Mouse (Mus musculus): ENCODE data around the gene Olfr223. TPM values are rescaled to one million over a fixed set of nuclear protein-coding genes. Genes with fewer than 3 reads are reported as not detected.

Olfr223 gene
- polyA plus RNA-seq (2015; fragmentation: Nextera tagmentation; extraction: Ambion mirVana), result not detected in 2 replicates

DNA sequence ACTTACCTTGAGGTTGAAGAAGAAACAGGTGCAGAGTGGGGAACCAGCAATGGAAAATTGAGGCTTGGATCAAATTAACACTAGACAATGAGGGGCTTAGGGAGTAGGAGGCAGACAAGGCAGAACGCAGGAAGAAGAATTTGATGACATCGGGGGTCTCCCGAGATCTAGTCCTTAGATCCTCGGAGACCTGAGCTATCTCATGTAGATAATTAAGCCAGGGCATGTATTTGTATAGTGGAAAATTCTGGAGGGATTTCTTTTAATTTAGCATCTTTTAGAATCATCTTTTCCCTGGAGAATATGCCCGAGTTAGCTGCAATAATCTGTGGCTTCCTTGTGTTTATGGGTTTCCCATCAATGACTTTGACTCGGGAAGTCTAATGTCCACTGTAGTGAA is at the start of gene Olfr223:
Gene Olfr223, minus strand, starts transcription at position 101 of the 400 bp plus-strand sequence.
- WGBS, result 84% methylated on average over 6 of the region's 6 CpGs
- no peaks in the 10 kb centered on the region for H3K9me3 ChIP-seq

DNA sequence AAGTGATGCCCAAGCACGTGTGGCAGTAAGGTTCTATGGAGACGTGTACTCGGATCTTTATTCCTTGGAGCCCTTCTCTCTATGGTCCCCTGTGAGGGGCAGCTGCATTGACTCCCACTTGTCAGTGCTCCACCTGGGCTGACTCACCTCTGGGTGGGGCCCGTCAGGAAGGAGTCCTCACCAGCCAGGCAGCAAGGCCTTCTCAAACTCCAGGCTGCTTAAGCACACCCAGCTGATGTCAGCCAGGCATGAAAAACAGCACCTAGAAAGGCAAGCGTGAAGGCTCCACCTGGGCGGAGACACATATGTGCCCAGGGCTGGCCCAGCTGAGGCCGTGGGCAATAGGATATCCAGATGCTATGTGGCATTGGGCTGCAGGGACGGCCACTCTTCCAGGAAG is 49.3 kb upstream of the Olfr223 start:
- no peak for ATAC-seq (replicated peaks)
- WGBS, result 95% methylated on average over 8 of the region's 8 CpGs

More for the DNA sequence above, at the start of gene Olfr223:
- no peak within 1 kb of the TSS for H3K4me3 ChIP-seq
- no peaks in the 10 kb centered on the region for H3K4me1 ChIP-seq
- H3K9ac ChIP-seq, result no peak within 1 kb of the TSS
- no peaks in the 10 kb centered on the region for H3K27me3 ChIP-seq (replicated peaks)
- H3K4me2 ChIP-seq, result no peak within 1 kb of the TSS
- H3K27ac ChIP-seq, result no peak within 1 kb of the TSS
- H3K36me3 ChIP-seq (replicated peaks), result no peaks in the 10 kb centered on the region
- no peak for ATAC-seq (replicated peaks)

GRCm38 (mm10) chr11:59641227-59641626 is 48.1 kb upstream of the Olfr223 start:
- no peaks in the 10 kb centered on the region for H3K27me3 ChIP-seq (replicated peaks)
- H3K9me3 ChIP-seq, result no peaks in the 10 kb centered on the region
- H3K4me3 ChIP-seq, result no peak overlapping the region
- H3K27ac ChIP-seq, result no peak overlapping the region
- H3K36me3 ChIP-seq (replicated peaks), result no peaks in the 10 kb centered on the region
- no peaks in the 10 kb centered on the region for H3K4me1 ChIP-seq
- no peak for ATAC-seq (replicated peaks)
- H3K4me2 ChIP-seq, result no peak overlapping the region
- H3K9ac ChIP-seq, result no peak overlapping the region
- WGBS, result 82% methylated on average over 5 of the region's 5 CpGs

More for the DNA sequence above, 49.3 kb upstream of the Olfr223 start:
- H3K36me3 ChIP-seq (replicated peaks), result no peaks in the 10 kb centered on the region
- no peak overlapping the region for H3K4me2 ChIP-seq
- H3K4me3 ChIP-seq, result no peak overlapping the region
- no peaks in the 10 kb centered on the region for H3K9me3 ChIP-seq
- H3K27me3 ChIP-seq (replicated peaks), result no peaks in the 10 kb centered on the region
- no peak overlapping the region for H3K9ac ChIP-seq
- no peak overlapping the region for H3K27ac ChIP-seq
- H3K4me1 ChIP-seq, result no peaks in the 10 kb centered on the region

DNA sequence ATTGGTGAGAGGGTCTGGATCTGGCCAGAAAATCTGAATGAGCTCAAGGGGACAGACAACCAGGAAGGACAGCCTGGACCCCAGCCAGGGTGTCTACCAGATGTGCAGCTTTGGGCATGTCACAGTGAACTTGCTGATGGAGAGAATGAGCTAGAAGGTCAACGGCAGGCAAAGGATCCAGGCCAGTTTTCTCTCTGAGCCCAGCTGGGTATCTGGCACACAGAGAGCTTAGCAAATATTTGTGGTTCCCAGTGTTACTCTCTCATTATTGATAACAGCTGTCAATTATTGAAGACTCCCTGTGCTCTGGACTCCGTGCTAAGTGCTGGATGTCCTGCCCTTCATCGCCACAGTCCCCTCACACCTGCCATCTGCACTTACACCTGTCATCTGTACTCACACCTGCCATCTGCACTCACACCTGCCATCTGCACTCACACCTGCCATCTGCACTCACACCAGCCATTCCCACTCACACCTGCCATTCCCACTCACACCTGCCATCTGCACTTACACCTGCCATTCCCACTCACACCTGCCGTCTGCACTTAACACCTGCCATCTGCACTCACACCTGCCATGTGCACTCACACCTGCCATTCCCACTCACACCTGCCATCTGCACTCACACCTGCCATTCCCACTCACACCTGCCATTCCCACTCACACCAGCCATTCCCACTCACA is 47.0 kb upstream of the Olfr223 start:
- ATAC-seq (replicated peaks), result no peak
- 88% methylated on average over 4 of the region's 4 CpGs for WGBS
- H3K27me3 ChIP-seq (replicated peaks), result no peaks in the 10 kb centered on the region
- H3K4me1 ChIP-seq, result no peaks in the 10 kb centered on the region
- H3K4me2 ChIP-seq, result no peak overlapping the region
- H3K36me3 ChIP-seq (replicated peaks), result no peaks in the 10 kb centered on the region
- no peak overlapping the region for H3K4me3 ChIP-seq
- H3K9ac ChIP-seq, result no peak overlapping the region
- no peak overlapping the region for H3K27ac ChIP-seq
- no peaks in the 10 kb centered on the region for H3K9me3 ChIP-seq

DNA sequence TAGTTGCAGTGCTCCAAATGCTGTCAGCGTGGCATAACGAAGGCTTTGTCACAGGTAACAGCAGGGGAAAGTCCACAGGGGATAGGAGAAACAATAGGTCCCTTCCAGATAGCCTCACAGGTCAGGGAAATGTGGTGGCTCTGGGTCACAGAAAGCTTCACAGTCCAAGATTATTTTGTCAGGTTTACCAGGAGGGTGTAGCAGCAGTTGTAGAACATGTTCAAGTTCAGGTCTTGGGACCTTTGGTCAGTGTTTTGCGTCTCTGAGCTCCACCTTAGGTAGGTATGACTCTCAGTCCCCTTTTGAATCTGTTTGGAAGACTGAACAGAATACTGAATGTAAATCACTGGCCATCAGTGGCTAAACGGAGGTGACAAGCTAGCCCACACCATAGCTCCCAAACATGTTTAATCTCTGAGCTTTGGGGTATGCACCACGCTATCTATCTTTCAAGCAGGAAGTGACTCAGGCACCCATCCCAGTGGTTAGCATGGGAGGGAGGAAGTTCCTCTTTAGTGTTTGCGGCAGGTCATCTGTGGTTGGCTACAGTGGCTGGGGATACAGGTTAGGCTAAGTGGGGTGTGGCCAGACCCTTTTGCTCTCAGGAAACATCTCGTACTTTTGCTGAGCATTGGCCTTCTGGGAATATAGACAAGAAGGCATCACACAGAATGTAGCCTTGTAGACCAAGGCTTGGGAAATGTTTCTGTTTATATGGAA is 43.8 kb upstream of the Olfr223 start:
- ATAC-seq (replicated peaks), result no peak
- Histone ChIP-seq H3K9me3 (no peaks in the 10 kb centered on the region), H3K36me3 (replicated peaks) (no peaks in the 10 kb centered on the region), H3K4me3 (no peak overlapping the region), H3K9ac (no peak overlapping the region), H3K4me1 (no peaks in the 10 kb centered on the region), H3K27ac (no peak overlapping the region), H3K27me3 (replicated peaks) (no peaks in the 10 kb centered on the region), H3K4me2 (no peak overlapping the region)
- 83% methylated on average over 7 of the region's 7 CpGs for WGBS

DNA sequence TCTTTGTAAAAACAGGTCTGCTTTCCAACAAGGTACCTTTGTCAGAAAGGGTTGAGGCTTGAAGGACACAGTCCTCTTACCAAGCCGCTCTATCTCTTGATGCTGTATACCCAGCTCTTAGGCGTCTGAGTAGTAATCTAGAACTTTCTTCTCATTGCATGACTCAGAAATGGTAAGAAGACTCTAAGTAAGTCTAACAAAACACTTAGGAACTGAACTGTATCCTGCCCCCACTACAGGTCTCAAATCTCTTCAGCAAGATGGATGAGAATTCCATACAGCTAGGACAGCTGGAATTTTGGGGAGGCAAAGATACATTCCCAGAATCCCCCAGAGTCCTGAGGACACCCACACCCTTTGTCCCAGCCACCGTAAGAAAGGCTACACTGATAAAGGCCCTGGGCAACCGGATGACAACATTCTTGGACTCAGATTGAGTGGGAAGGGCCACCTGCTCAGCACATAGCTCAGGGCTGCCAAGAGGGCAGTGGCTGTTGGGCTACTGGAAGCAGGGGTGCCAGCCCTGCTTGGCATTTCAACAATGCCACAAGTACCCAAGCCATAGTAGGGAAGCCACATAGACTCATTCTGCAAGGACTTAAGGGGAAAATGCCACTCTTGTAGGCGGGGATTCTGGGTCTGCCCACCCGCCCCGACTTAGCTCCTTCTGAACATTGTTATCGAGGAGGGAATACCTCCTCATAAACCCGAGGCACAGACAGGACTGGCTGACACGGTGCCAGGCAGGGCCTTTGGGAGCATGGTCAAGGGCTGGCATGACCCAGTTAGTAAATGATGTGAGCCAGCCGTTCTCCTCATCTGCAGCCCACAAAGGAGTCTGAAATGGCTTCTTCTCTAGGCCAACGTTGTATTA is 43.0 kb upstream of the Olfr223 start:
- no peak overlapping the region for H3K27ac ChIP-seq
- WGBS, result 81% methylated on average over 12 of the region's 12 CpGs
- H3K4me2 ChIP-seq, result no peak overlapping the region
- H3K9ac ChIP-seq, result no peak overlapping the region
- ATAC-seq (replicated peaks), result no peak
- H3K4me1 ChIP-seq, result no peaks in the 10 kb centered on the region
- H3K36me3 ChIP-seq (replicated peaks), result no peaks in the 10 kb centered on the region
- no peaks in the 10 kb centered on the region for H3K27me3 ChIP-seq (replicated peaks)
- no peaks in the 10 kb centered on the region for H3K9me3 ChIP-seq
- H3K4me3 ChIP-seq, result no peak overlapping the region

GRCm38 (mm10) chr11:59635251-59635795 is 42.2 kb upstream of the Olfr223 start:
- no peak overlapping the region for H3K4me3 ChIP-seq
- 90% methylated on average over 9 of the region's 9 CpGs for WGBS
- ATAC-seq (replicated peaks), result no peak

GRCm38 (mm10) chr11:59634001-59634660 is 41.0 kb upstream of the Olfr223 start:
- no peaks in the 10 kb centered on the region for H3K36me3 ChIP-seq (replicated peaks)
- H3K9me3 ChIP-seq, result no peaks in the 10 kb centered on the region
- H3K4me3 ChIP-seq, result no peak overlapping the region
- 80% methylated on average over 7 of the region's 7 CpGs for WGBS
- H3K27me3 ChIP-seq (replicated peaks), result no peaks in the 10 kb centered on the region
- H3K9ac ChIP-seq, result no peak overlapping the region
- ATAC-seq (replicated peaks), result no peak
- H3K4me2 ChIP-seq, result no peak overlapping the region
- H3K4me1 ChIP-seq, result no peaks in the 10 kb centered on the region
- H3K27ac ChIP-seq, result no peak overlapping the region

More at GRCm38 (mm10) chr11:59635251-59635795, 42.2 kb upstream of the Olfr223 start:
- H3K27ac ChIP-seq, result no peak overlapping the region
- no peaks in the 10 kb centered on the region for H3K27me3 ChIP-seq (replicated peaks)
- H3K4me2 ChIP-seq, result no peak overlapping the region
- no peak overlapping the region for H3K9ac ChIP-seq
- H3K36me3 ChIP-seq (replicated peaks), result no peaks in the 10 kb centered on the region
- no peaks in the 10 kb centered on the region for H3K9me3 ChIP-seq
- H3K4me1 ChIP-seq, result no peaks in the 10 kb centered on the region

DNA sequence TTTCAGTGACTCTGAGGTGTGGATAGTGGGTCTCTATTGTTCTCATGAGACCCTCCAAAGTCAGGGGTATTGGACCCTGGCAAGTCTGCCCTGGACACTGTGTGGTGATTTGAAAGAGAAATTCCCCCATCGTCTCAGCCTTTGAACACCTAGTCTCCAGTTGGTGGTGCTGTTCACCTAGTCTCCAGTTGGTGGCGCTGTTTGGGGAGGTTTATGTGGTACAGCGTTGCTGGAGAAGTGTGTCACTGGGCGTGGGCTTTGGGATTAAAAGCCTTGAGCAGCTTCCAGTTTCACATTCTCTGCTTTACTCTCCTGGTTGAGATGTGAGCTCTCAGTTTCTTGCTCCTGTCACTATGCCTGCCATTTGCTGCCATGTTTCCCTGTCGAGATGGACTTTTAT is 39.9 kb upstream of the Olfr223 start:
- ATAC-seq (replicated peaks), result no peak

DNA sequence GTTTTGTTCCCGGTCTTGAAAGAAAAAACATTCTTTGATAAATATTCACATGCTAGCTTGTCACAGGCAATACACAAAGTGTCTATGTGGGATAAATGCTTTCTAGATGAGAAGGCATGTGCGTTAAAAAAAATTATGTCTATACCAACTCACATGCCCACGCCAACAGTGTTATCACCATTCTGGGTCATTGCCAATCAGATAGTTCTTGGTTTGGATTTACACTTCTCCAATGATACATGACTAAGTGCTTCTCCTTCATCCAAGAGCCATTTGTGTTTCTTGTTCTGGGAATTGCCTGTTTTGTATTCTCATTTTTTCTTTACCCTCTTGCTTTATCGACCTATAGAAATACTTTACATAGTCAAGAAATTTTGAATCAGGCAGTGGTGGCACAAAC is 38.9 kb upstream of the Olfr223 start:
- Histone ChIP-seq H3K4me3 (no peak overlapping the region), H3K4me2 (no peak overlapping the region), H3K9ac (no peak overlapping the region), H3K9me3 (no peaks in the 10 kb centered on the region), H3K27me3 (replicated peaks) (no peaks in the 10 kb centered on the region), H3K4me1 (no peaks in the 10 kb centered on the region), H3K36me3 (replicated peaks) (no peaks in the 10 kb centered on the region), H3K27ac (no peak overlapping the region)
- 90% methylated on average over 4 of the region's 4 CpGs for WGBS
- ATAC-seq (replicated peaks), result no peak

More for the DNA sequence above, 39.9 kb upstream of the Olfr223 start:
- Histone ChIP-seq H3K9me3 (no peaks in the 10 kb centered on the region), H3K4me2 (no peak overlapping the region), H3K4me1 (no peaks in the 10 kb centered on the region), H3K27ac (no peak overlapping the region), H3K9ac (no peak overlapping the region), H3K36me3 (replicated peaks) (no peaks in the 10 kb centered on the region), H3K4me3 (no peak overlapping the region), H3K27me3 (replicated peaks) (no peaks in the 10 kb centered on the region)
- 27% methylated on average over 5 of the region's 5 CpGs for WGBS

DNA sequence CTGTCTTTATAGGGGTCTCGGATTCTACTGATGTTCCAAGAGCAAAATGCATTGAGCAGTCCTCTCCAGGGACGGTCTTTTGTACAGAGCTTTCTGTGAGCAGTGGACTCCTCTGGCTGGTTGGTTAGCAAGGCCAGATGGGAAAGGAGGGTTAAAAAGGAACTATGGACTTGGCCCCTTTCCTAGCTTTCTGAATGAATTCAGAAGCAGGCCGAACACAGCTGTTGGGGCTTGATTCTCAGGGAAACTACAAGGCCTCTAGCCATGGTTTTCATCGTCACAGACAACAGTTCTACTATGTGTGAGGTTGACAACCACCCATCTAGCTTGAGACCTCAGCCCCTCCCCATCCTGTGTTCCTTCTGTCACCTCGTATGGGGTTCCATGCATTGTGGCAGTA is 36.8 kb upstream of the Olfr223 start:
- Histone ChIP-seq H3K27me3 (replicated peaks) (no peaks in the 10 kb centered on the region), H3K9me3 (no peaks in the 10 kb centered on the region), H3K9ac (no peak overlapping the region), H3K36me3 (replicated peaks) (no peaks in the 10 kb centered on the region), H3K4me2 (no peak overlapping the region), H3K4me1 (no peaks in the 10 kb centered on the region), H3K4me3 (no peak overlapping the region), H3K27ac (no peak overlapping the region)
- ATAC-seq (replicated peaks), result no peak
- 73% methylated on average over 5 of the region's 5 CpGs for WGBS
